Mouse (Mus musculus): ENCODE measurements at regions not wholly inside any gene's neighbourhood (a gene's known extent, or its start where the extent isn't known, plus 50 kb on each side); places are given as distances from the start of the nearest gene placed in this dataset.
A peak's percentile ranks its signal among the peaks of the same experiment; 100 is the strongest.

DNA sequence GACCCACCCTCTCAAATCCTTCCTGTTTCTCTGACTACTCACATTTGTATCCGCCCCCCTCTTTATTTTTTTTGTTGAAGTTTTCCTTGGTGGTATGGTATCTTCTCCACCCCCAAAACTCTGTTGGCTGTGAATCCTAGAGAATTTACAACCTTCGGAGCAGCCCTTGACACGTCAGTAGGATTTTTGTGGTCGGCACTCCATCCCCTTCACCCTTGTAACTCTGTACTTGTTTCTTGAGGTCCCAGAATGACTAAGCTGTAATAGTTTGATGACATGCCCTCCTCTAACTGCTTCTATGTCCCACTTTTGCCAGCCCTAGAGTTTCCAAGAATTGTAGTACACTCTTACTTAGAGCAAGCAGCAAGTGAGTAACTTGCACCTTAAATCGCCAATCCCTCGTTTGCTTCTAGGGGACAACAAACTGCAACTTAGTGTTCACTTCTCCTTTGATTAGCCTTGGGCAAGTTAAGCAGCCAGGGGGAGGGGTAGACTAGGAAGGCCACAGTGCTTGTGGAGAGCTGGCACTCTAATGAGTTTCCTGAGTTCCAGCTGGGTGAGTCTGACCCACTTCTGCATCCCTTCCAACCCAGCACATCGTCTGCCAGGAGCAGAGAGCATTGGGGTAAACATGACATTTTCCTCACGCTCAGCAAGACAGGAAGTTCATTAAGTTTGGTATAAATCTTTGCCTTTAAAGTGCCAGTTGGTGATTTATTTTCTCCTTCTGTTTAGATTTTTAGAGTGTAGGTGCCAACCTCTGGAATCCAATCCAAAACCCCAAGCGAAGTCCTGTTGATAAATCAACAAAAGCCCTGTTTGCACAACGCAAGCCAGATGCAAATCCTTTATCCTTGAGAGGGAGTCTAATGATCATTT is 118.7 kb downstream of the Foxa2 start:
- DNase-seq (ENCODE audit: low spot score): no peak

DNA sequence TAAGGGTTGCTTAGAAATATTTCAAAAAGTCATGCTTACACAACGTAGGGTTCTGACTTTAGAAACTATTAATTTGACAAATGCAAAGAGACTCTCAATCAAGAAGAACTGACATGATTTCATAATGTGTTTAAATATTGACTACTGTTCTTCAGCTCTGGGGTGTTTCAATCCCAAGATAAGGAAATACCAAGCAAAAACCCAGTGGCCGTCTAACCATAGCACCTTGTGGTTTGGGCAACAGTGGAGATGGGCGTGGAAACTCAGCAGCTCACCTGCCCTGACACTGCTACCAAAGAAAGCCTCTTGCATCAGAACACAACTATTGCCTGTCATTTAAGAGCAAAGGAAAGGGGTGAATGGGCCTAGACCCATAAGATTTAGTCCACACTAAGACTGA is 119.9 kb downstream of the Foxa2 start:
- DNase-seq (ENCODE audit: low spot score): no peak

DNA sequence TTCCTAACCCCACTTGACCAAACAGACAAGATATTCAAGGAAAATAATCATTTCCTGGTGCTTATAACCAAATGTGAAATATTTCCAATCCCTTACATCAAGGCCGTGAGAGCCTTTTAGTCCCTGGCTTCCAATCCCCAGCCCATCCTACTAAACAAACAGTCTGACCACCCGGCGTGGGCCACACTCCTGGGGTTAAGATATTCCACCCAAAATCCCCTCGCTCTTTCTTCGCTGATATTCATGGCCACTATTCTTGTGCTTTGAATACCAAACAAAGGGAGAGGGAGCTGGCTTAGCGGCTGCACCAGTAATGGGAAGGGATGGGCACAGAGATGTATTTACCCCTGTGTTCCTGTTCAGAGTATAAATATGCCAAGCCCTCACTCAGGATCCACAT is 139.4 kb downstream of the Foxa2 start:
- no peak for DNase-seq (ENCODE audit: low spot score)

DNA sequence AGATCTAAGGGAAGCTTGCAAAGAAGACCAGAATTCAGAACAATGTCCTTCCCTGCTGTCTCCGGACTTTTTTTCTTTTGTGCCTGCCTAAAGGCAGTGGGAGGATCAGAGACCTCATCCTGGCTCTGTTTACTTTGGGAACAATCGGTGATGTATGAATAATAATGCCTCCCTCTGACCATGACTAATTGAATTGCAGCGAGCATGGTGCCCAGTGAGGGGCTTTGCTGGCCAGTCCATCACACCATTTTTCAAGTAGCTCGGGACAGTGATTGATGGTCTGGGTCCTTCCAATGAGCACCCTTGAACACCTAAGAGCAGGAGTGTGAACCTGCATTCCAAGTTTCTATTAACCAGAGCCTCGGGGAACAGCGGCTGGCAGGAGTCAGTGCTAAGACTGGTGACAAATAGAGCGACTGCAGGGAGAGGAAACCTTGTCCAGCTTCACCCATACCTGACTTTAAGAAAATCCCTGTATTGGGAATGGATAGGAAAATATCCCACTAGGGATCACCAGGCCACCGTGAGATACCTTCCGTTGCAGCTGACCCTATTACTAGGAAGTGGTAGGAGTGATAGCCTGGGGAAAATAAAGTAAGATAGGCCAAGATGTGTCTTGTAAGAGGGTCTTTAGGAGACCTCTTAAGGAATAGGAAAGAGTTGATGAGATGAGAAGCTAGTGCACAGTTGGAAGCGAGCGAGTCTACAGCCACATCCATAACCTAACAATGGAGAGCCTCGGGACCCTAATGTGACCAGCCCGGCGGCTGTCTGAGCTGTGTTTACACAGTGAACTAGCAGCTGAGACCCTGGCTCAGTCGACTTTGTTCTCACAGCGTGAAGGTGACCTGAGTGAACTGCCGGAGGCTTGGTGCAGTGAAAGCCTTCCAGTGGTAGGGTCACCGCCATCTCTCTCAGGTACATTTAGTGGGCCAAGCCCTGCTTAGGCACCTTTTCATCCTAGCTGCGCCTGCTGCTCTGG is 140.7 kb downstream of the Foxa2 start:
- DNase-seq (ENCODE audit: low spot score): no peak

DNA sequence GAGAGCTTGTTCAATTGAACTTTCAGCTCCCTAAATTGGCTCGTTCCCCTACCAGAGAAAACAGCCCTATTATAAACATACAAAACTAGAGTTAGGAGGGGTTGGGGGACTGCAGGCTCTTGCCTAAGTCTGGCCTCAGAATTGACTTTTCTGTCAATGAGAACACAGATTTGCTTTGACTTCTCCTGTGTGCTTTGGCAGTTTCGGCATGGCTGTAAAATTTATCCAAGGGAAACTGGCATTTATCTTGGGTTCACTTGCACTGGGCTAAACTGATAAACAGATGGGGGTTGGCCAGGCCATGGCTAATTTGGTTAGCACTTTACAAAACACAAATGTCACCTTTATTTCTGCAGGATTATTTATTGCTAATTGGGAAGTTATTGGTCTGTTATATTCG is 141.7 kb downstream of the Foxa2 start:
- no peak for DNase-seq (ENCODE audit: low spot score)

DNA sequence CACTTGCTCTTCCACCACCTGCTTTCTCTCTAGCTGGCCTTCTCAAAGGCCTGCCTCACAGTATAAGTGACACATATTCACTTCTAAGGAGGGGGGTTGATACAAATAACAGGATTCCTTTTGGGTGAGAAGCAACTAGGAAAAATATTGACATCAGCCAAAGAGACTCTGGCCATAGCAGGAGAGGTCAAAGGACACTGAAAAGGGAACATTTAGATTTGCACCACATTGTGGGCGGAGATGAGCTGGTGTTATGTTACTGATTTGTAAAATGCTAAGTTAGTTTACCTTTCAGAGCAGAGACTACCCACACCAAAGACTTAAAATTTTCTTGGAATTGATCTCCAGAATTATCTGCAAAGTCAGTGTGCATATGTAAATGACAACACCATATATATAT is 147.5 kb downstream of the Foxa2 start:
- DNase-seq (ENCODE audit: low spot score): no peak

DNA sequence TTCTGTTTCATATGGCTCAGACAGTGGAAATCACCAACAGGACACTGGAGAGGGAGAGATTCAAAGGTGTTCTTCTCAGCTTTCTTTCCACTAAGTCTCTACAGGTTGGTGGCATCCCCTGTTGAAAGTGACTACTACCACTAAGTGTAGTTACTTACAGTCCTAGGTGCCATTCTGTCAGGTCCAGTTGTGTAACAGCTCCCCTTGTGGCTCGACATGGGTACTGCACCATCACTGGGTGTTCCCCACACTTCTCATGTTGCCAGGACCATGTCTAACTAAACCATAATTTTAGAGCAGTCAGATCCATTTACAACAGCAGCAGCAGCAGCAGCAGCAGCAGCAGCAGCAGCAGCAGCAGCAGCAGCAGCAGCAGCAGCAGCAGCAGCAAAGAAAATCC is 151.1 kb downstream of the Foxa2 start:
- peak; percentile 27 for DNase-seq (ENCODE audit: low spot score)

DNA sequence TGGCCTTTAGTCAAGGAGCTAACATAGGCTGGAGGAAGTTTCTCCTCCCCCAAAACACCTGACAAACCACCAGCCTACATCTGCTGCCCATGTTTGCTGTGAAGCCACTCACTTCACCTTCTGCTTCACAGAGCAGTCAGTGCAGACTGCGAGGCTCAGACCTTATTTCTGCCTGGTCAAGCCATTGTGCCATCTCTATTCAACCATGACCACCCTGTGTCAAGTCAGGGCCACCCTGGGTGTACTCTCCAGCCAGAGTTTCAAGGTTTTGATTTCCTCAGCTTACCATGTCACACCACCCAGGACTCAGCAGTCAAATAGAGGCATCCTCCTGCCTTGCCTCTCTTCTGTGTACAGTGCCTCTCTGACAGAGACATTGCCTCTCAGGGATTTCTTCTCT is 152.6 kb downstream of the Foxa2 start:
- no peak for DNase-seq (ENCODE audit: low spot score)

DNA sequence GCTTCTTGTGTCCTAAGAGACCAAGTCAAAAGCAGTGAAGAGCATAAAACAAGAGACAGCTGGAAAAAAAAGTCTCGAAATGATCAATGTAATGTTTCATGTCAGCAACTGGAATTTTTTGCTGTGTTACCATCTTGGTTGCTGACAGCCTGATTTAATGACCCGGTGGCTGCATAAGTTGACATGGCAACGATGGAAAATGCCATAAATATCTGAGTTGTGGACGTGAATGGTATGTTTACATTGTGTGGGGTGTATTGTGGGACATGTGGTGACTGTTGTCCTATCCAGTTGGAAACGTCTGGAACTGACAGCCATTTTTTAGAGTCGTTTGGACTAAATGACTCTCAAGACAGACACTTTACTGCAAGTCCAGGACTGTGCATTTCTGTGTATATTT is 160.6 kb downstream of the Foxa2 start:
- no peak for DNase-seq (ENCODE audit: low spot score)

DNA sequence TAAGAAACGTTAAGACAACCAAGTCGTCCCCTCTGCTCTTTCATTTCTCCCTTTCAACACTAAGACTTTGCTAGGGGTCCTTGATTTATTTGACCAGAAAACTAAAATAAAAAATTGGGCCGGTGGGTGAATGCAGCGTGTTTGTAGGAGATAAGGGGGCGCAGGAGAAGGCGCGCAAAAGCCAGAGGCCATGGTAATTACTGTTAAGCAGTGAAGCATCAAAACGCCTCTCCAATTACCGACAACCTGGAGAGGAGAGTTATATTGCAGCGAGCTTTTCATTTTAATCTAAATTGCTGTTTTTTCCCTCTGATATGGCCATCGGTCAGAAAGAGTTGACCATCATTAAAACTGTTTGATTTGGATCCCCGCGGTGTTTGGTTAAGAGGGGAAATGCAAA is 168.9 kb downstream of the Foxa2 start:
- DNase-seq (ENCODE audit: low spot score): no peak

DNA sequence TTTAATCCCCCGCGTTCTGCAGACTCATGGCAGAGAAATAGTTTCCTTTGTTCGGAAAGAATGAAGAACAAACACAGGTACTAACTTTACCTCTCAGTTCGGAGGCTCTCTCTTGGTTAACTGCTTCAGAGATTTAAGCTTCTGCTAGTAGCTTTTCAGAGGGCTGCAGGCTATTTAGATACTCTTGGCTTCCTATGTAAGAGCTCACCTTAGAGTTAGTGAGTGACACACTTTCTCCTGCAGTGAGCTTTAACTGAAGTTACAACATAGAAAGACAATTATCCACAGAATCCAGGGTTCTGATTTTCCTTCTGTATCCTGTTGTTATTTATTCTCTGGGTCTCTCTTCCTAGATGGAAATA is 169.2 kb downstream of the Foxa2 start:
- no peak for DNase-seq (ENCODE audit: low spot score)

DNA sequence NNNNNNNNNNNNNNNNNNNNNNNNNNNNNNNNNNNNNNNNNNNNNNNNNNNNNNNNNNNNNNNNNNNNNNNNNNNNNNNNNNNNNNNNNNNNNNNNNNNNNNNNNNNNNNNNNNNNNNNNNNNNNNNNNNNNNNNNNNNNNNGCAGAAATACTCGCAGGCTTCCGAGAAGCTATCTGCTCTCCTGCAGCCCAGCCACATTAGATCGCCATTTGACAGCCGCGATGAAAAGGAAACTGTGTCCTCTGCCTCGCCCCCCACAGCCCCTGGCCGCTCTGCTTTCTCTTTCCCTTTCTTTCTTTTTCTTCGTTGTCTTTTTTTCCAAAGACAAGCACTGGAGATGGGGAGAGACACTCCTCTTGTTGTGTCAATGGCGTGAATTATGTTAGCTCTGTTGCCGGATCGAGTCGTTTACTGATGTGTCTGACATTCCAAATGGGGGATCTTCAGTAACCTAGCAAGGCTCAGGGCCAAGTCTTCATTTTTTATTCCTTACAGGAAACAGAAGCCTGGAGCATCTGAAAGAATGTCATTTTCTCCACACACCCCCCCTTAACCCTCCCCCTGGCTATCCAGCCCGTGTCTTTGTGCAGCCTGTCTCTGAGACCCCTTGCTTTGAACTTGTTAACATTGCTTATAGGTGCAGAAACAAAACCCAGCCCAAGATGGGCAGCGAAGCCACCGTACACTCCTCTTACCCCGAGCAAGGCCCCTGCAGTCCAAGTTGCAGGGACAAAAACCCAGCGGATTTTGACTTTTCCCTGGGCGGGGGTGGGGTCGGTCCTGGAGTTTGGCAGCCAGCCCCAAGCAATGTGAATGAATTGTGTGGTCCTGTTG is 169.8 kb downstream of the Foxa2 start:
- DNase-seq (ENCODE audit: low spot score): no peak

DNA sequence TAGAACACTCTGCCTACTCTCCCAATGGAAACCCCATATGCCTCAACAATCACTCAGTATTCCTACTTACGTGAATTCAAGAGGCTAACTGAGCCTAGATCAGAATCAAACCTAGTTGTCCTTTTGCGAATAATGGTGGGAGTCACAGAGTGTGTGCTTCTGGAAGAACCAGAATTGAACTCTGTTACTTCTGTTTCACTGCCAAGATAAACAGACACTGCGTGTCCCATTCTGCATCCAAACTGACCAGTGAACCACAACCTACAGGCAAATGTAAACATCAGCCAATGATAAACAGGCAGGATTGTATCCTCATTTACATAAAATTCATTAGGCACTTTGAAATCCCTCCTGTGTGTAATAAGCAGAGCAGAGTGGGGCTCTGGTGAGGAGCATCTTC is 173.8 kb downstream of the Foxa2 start:
- DNase-seq (ENCODE audit: low spot score): no peak

DNA sequence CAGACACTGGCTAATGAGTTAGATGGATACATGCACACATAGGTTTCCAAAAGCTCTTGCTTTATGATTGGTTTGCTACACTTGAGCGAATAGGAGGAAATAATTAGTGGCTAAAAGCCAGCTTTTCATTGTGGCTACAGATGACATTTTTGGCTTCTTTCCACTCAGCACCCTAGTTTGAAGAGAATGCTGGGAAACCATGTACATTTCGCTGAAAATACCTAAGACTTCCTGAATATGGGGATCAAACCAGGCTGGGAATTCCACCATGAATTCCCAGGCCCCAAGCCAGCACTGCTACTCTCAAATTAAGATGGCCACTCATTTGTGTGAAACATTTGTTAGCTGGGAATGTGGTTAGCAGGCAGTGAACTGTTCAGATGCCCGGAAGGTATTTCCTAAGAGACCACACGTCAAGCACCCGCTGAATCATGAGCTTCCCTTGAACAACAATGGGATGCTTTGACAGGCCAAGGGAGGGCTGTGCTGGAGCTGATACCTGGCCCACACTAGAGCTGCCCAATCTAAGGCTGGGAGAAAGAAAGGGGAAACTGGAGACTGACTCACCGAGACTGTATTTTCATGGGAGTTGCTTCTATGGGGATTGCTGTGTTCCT is 195.5 kb downstream of the Foxa2 start:
- DNase-seq (ENCODE audit: low spot score): no peak

DNA sequence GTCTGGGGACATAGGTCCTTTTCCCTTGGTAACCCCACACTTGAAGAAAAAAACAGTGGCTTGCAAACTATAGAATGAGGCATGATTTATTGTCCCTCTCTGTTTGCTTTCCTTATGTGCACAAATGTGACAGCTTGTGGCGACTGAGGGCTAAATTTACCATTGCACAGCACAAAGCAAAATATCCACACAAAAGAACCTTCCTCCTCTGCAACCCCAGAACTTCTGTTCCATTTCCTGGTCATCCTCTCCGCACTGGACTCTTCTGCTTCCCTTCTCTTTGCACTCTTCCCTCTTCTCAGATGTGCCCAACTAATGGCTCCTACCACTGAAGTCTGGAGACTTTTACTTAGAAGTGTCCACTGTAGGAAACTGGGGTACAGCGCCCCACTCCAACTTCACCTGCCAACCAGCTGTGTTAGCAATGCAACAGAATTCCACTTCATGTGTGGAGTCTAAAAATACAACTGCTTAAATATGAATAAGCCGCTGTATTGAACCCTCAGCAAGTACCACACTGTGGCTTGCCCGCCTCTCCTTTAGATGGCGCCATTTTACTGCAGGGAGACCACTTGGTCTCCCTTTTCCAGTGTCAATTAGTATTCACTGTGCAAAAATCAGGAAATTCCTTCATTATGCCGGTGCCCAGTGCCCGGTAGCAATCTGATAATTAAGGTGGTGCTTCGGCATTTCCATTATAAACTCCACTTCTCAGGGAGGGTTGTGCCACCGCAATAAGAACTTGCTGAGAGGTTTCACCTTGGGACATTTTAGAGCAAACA is 199.6 kb downstream of the Foxa2 start:
- no peak for DNase-seq (ENCODE audit: low spot score)

DNA sequence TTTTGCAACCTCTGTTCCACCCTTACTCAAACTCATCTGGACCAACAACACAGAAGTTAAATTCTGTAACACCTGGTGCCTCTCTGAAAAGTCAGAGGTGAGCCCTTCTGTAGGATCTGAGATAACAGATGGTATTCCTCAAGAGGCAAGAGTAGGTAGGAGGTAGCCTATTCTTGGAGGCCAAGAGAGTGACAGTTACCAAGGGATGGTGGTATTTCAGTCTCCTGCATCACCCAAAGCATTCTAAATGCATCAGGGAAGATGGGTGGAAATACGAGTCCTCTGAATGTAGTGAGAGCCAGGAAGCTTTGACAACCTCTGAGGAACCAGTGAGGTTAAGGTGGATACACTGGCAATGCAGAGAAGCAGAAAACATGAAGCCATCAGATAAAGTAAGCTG is 201.5 kb downstream of the Foxa2 start:
- DNase-seq (ENCODE audit: low spot score): no peak

DNA sequence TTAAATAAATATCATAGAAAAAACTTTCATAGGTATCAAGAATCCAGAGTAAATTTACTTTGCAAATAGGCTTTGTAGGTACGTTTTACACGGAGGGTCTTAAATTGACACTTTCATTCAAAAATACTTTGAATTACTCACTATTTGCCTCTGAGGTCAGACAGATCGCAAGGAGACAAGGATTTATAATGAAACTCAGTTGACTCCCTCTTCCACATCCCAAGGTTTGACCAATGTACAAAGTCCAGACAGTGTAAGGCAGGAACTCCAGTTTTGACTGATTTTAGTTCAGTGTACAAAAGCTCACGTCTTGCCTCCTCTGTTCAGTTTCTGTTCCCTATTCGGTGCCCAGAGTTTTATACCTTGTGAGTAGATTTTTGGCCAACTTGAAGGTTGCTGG is 205.8 kb downstream of the Foxa2 start:
- DNase-seq (ENCODE audit: low spot score): no peak

DNA sequence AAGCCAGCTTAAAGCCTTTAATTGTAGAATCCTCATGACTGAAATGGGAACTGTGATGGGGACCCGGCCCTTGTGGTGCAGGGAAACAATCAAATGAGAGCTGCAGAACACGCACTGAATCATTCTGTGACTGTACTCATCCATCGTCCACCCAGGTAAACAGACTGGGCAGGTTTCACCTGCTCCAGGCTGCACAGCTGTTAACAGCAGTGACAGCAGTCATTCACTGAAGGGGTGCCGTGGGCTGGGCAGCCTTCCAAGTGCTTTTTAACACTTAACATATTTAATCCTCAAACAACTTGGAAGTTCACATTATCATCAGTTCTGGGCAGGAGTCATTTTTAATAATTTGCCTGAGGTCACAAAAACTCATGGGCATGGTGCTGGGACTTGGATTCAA is 208.2 kb downstream of the Foxa2 start:
- DNase-seq (ENCODE audit: low spot score): no peak

DNA sequence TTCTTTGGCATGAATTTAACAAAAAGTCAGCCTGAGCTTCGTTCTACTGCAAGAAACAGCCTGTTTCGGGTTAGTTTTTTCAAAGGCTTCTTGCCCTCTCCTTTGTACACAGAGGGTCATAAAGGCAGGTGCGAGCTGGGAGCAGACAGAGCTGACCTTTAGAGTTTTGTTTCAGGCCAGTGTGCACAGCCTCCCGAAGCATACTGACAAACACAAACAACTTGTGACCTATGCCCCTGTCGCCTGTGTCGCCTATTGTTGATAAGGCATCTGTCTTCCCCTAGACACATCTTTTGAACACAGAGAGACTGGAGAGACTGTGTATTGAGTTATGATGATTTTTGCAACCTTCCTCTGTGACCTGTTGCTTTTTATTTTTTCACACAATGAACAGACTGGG is 216.2 kb downstream of the Foxa2 start:
- no peak for DNase-seq (ENCODE audit: low spot score)

DNA sequence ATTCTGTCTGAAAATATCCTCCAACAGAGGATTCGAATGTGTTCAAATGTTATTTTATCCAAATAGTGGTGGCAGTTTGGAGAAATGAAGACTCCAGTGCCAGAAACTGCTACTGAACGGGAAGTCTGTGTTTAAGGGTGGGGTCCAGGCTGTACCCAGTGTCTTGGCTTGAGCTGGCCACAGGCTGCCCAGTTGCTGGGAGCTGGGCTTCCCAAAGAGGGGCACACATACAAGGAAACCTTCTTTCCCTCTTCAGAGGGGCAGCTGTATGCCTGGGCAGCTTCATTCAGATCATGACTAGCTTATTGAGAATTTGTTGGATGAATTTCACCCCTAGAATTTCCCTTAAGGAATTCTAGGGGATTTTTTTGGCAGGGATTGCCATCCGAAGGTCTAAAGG is 229.8 kb downstream of the Foxa2 start:
- no peak for DNase-seq (ENCODE audit: low spot score)

All from thymus, postnatal 0 days (tissue).